Mouse (Mus musculus) c-Kit-positive CD71-positive TER-119-positive erythroid progenitor cells, embryonic 14.5 days (primary cell): ENCODE measurements at regions not wholly inside any gene's neighbourhood (a gene's known extent, or its start where the extent isn't known, plus 50 kb on each side); places are given as distances from the start of the nearest gene placed in this dataset.
"Not testable (repeated sequence)": the region's sequence is repeated elsewhere in the genome, so short reads cannot be mapped to it uniquely, and the experiment has no call there.

ENCODE experiments used
- DNase-seq: peaks from one replicate; pipeline ENCODE4 v3.0.0-alpha.2; 2013; ENCODE audit warnings: low spot score

GRCm38 (mm10) chr2:147307488-147308386 is 54.0 kb upstream of the Pax1 start:
- peak; percentile 25 for DNase-seq

GRCm38 (mm10) chr2:147306728-147307127 is 55.0 kb upstream of the Pax1 start:
- no peak for DNase-seq

GRCm38 (mm10) chr2:147305262-147305661 is 56.5 kb upstream of the Pax1 start:
- peak; percentile 12 for DNase-seq

GRCm38 (mm10) chr2:147300503-147300902 is 61.2 kb upstream of the Pax1 start:
- no peak for DNase-seq

- DNase-seq: no peak
These were observed 62.4 kb upstream of the Pax1 start for GRCm38 (mm10) chr2:147299359-147299758.

- DNase-seq: no peak
These were observed 63.2 kb upstream of the Pax1 start for GRCm38 (mm10) chr2:147298499-147298896.

- no peak for DNase-seq
These were observed 63.7 kb upstream of the Pax1 start for GRCm38 (mm10) chr2:147297876-147298498.

GRCm38 (mm10) chr2:147294926-147295325 is 66.8 kb upstream of the Pax1 start:
- not testable (repeated sequence) for DNase-seq

GRCm38 (mm10) chr2:147293294-147293688 is 68.4 kb upstream of the Pax1 start:
- no peak for DNase-seq

GRCm38 (mm10) chr2:147292387-147293293 is 69.1 kb upstream of the Pax1 start:
- DNase-seq: no peak

GRCm38 (mm10) chr2:147283390-147283789 is 78.3 kb upstream of the Pax1 start:
- no peak for DNase-seq

- DNase-seq: no peak
These were observed 83.6 kb upstream of the Nkx2-2 start for GRCm38 (mm10) chr2:147277636-147278035.

GRCm38 (mm10) chr2:147269171-147269570 is 75.1 kb upstream of the Nkx2-2 start:
- no peak for DNase-seq

- no peak for DNase-seq
These were observed 73.9 kb upstream of the Nkx2-2 start for GRCm38 (mm10) chr2:147267901-147268300.

- no peak for DNase-seq
These were observed 73.2 kb upstream of the Nkx2-2 start for GRCm38 (mm10) chr2:147267257-147267656.

- peak; percentile 40 for DNase-seq
These were observed 62.7 kb upstream of the Nkx2-2 start for GRCm38 (mm10) chr2:147256696-147257095.

- DNase-seq: no peak
These were observed 60.9 kb upstream of the Nkx2-2 start for GRCm38 (mm10) chr2:147254944-147255343.

GRCm38 (mm10) chr2:147254137-147254536 is 60.1 kb upstream of the Nkx2-2 start:
- no peak for DNase-seq

- no peak for DNase-seq
These were observed 54.0 kb upstream of the Nkx2-2 start for GRCm38 (mm10) chr2:147247981-147248514.

- DNase-seq: no peak
These were observed 53.2 kb upstream of the Nkx2-2 start for GRCm38 (mm10) chr2:147247238-147247637.

GRCm38 (mm10) chr2:147244406-147244805 is 50.4 kb upstream of the Nkx2-2 start:
- DNase-seq: no peak
